Mouse (Mus musculus) liver, adult 2 months (tissue): ENCODE data around the gene Stx17.

Source experiments
- CTCF ChIP-seq: fragments of 200-500 bp; IDR thresholded peaks from 2 replicates; pipeline ENCODE4 v1.5.1; 2011; ENCODE audit warnings: low read depth, low read length, control low read depth
- POLR2A ChIP-seq: fragments of 200-500 bp; IDR thresholded peaks from 2 replicates; pipeline ENCODE4 v1.6.1; 2011; ENCODE audit warnings: low read length, control low read depth; ENCODE audit not compliant: insufficient read depth; ENCODE audit errors: extremely low read depth

DNA sequence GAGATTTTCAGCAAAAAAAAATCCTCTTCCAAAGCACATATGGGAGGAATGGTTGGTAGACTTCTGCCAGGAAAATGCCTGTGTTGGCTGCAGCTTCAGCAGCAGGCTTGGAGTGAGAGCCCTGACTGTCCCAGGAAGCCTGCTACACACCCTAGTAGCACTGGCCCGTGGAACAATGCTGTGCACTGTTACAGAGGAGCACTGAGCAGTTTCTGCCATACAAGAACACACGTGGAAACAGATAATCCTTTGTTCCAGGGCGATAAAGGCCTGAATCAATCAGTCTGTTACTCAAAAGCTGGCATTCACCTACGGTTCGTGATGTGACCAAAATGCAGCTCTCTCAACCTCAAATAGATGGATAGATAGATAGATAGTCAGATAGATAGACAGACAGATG lies 19.3 kb upstream of the Stx17 start:
- no peak for TF ChIP-seq CTCF
- no peak for TF ChIP-seq POLR2A
